Mouse (Mus musculus): ENCODE measurements around the gene Bola1.
"Not testable (repeated sequence)": the region's sequence is repeated elsewhere in the genome, so short reads cannot be mapped to it uniquely, and the experiment has no call there.

Gene Bola1

GRCm38 (mm10) chr3:96221640-96222038 lies 2.1 kb upstream of the Bola1 start:
- no peak for DNase-seq

- DNase-seq = peak; percentile 46
Observed at GRCm38 (mm10) chr3:96220765-96221639, 1.5 kb upstream of the Bola1 start, which contains the start of the genes Hist2h2ac and Hist2h2be. TSS of gene Hist2h2ac (minus strand) at chr3:96220880. TSS of gene Hist2h2be (plus strand) at chr3:96221119.

- not testable (repeated sequence) for DNase-seq
Observed at GRCm38 (mm10) chr3:96220131-96220764, 739 bp upstream of the Bola1 start.

- peak; percentile 9 for DNase-seq
Observed at GRCm38 (mm10) chr3:96219191-96219641, 293 bp downstream of the Bola1 start.

GRCm38 (mm10) chr3:96209242-96209641 lies 10.3 kb downstream of the Bola1 start:
- no peak for DNase-seq

GRCm38 (mm10) chr3:96207819-96208218 lies 11.7 kb downstream of the Bola1 start:
- no peak for DNase-seq

GRCm38 (mm10) chr3:96199731-96200130 lies 19.8 kb downstream of the Bola1 start:
- DNase-seq = no peak

GRCm38 (mm10) chr3:96198601-96199251 lies 20.8 kb downstream of the Bola1 start:
- not testable (repeated sequence) for DNase-seq

GRCm38 (mm10) chr3:96198181-96198580 lies 21.3 kb downstream of the Bola1 start:
- no peak for DNase-seq

GRCm38 (mm10) chr3:96197129-96197749 lies 22.3 kb downstream of the Bola1 start:
- DNase-seq = peak; percentile 86

- DNase-seq = no peak
Observed at GRCm38 (mm10) chr3:96196437-96197128, 22.9 kb downstream of the Bola1 start.

- DNase-seq = peak; percentile 54
Observed at GRCm38 (mm10) chr3:96195616-96196313, 23.7 kb downstream of the Bola1 start.

- DNase-seq = no peak
Observed at GRCm38 (mm10) chr3:96194966-96195365, 24.5 kb downstream of the Bola1 start.

- DNase-seq = no peak
Observed at GRCm38 (mm10) chr3:96192977-96193376, 26.5 kb downstream of the Bola1 start.

- DNase-seq = no peak
Observed at GRCm38 (mm10) chr3:96182382-96182776, 37.1 kb downstream of the Bola1 start.

GRCm38 (mm10) chr3:96181510-96182381 lies 37.8 kb downstream of the Bola1 start:
- peak; percentile 49 for DNase-seq

- peak; percentile 83 for DNase-seq
Observed at GRCm38 (mm10) chr3:96180727-96181477, 38.6 kb downstream of the Bola1 start, which contains the start of gene Sv2a. TSS of gene Sv2a (plus strand) at chr3:96181151.

- no peak for DNase-seq
Observed at GRCm38 (mm10) chr3:96179531-96179930, 40.0 kb downstream of the Bola1 start.

GRCm38 (mm10) chr3:96178902-96179301 lies 40.6 kb downstream of the Bola1 start:
- DNase-seq = no peak

GRCm38 (mm10) chr3:96178427-96178826 lies 41.1 kb downstream of the Bola1 start:
- DNase-seq = no peak

Data from right cerebral cortex, postnatal 4 days (tissue).